Mouse (Mus musculus) kidney, adult 8-10 months (tissue): ENCODE results near the gene She.
A peak's percentile ranks its signal among the peaks of the same experiment; 100 is the strongest.
"Not testable (repeated sequence)": the region's sequence is repeated elsewhere in the genome, so short reads cannot be mapped to it uniquely, and the experiment has no call there.

Experiments used
- DNase-seq, 2 experiments: peaks; one replicate each; pipeline ENCODE4 v3.0.0; 2022

The She gene

GRCm38 (mm10) chr3:89830815-89831591 is at the start of gene She:
Gene She (plus strand): TSS chr3:89831370.
- DNase-seq: peak in 1 of 2 experiments; percentile 16

- no peak for DNase-seq
These were observed 49.5 kb upstream of the She start for GRCm38 (mm10) chr3:89781640-89782039.

GRCm38 (mm10) chr3:89784991-89785753 is 46.0 kb upstream of the She start:
- peak; percentile 90 for DNase-seq

- DNase-seq: no peak
These were observed 44.9 kb upstream of the She start for GRCm38 (mm10) chr3:89786275-89786674.

GRCm38 (mm10) chr3:89788680-89789352 is 42.4 kb upstream of the She start:
- DNase-seq: no peak

- DNase-seq: no peak
These were observed 36.6 kb upstream of the She start for GRCm38 (mm10) chr3:89794616-89795015.

- DNase-seq: no peak
These were observed 35.4 kb upstream of the She start for GRCm38 (mm10) chr3:89795746-89796145.

GRCm38 (mm10) chr3:89796358-89796757 is 34.8 kb upstream of the She start:
- DNase-seq: peak in 1 of 2 experiments; percentile 15

GRCm38 (mm10) chr3:89798518-89798917 is 32.7 kb upstream of the She start:
- no peak for DNase-seq

- no peak for DNase-seq
These were observed 31.7 kb upstream of the She start for GRCm38 (mm10) chr3:89799476-89799875.

- DNase-seq: not testable (repeated sequence)
These were observed 31.1 kb upstream of the She start for GRCm38 (mm10) chr3:89800078-89800477.

GRCm38 (mm10) chr3:89800774-89801506 is 30.2 kb upstream of the She start:
- no peak for DNase-seq

GRCm38 (mm10) chr3:89801507-89801847 is 29.7 kb upstream of the She start:
- peak; percentile 23 to 44 for DNase-seq

- no peak for DNase-seq
These were observed 28.3 kb upstream of the She start for GRCm38 (mm10) chr3:89802876-89803275.

- no peak for DNase-seq
These were observed 26.0 kb upstream of the She start for GRCm38 (mm10) chr3:89805179-89805578.

GRCm38 (mm10) chr3:89806751-89807150 is 24.4 kb upstream of the She start:
- no peak for DNase-seq

- no peak for DNase-seq
These were observed 24.0 kb upstream of the She start for GRCm38 (mm10) chr3:89807171-89807570.

GRCm38 (mm10) chr3:89807881-89808280 is 23.3 kb upstream of the She start:
- DNase-seq: no peak

GRCm38 (mm10) chr3:89808638-89809037 is 22.5 kb upstream of the She start:
- DNase-seq: no peak

- DNase-seq: no peak
These were observed 20.3 kb upstream of the She start for GRCm38 (mm10) chr3:89810841-89811240.

GRCm38 (mm10) chr3:89812166-89812565 is 19.0 kb upstream of the She start:
- DNase-seq: no peak

- no peak for DNase-seq
These were observed 17.1 kb upstream of the She start for GRCm38 (mm10) chr3:89814051-89814450.

- DNase-seq: peak; percentile 15 to 60
These were observed 14.1 kb upstream of the She start for GRCm38 (mm10) chr3:89817056-89817455.
